Mouse (Mus musculus): ENCODE measurements around the gene Wdr83os.
"Not testable (repeated sequence)": the region's sequence is repeated elsewhere in the genome, so short reads cannot be mapped to it uniquely, and the experiment has no call there.

Wdr83os gene

DNA sequence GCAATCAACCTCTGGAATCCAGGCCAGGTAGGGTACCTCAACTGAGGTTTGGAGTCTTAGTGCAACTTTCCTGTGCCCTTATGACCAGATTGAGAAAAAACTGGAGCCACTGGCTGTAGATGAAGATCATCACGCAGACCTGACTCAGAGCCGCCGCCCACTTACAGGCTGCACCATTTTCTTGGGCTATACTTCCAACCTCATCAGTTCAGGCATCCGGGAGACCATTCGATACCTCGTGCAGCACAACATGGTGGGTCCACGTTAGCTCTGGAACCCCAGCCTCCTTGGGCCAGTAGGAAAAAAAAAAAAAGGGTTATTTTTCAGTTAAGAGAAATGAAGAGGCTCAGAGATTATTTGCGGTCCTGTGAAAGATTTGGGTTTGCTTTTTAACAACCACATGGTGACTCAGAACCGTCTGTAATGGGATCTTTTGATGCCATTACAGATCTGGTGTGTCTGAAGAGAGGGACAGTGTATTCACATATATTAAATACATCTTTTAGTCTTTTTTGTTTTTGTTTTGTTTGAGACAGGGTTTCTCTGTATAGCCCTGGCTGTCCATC is 8.1 kb upstream of the Wdr83os start:
- peak in 1 of 2 experiments; percentile 60 for DNase-seq (ENCODE audit: low spot score in 2 of 2)

DNA sequence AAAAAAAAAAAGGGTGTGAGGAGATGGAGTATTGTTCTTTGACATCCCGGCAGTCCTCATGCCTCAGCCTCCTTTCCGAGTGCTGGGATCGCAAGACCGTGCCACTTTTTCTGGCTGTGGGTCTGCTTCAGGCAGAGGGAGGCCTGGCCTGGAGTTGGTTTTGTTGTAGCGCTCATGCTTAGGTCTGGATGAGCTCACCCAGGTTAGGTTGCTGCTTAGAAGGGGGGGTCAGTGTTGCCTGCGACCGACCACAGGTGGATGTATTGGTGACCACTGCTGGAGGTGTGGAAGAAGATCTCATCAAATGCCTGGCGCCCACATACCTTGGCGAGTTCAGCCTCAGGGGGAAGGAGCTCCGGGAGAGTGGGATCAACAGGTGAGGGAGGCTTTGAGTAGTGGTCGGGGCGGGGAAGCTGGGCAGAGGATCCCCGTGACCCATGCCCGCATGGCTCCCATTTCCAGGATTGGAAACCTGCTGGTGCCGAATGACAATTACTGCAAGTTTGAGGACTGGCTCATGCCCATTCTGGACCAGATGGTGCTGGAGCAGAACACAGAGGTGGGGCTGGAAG is 7.4 kb upstream of the Wdr83os start:
- no peak for DNase-seq (ENCODE audit: low spot score in 2 of 2)

DNA sequence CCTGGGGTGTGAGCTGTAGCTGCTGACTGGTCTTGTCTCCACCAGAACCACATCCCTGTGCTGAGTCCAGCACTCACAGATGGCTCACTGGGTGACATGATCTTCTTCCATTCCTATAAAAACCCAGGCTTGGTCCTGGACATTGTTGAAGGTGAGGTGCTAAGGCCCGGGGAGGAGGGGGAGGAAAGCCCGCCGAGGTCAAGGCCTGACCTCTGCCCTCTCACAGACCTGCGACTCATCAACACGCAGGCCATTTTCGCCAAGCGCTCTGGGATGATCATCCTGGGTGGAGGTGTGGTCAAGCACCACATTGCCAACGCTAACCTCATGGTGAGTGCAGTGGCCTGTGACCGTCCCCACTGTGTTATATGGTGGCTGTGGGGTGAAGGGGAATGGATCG is 6.4 kb upstream of the Wdr83os start:
- no peak for DNase-seq (ENCODE audit: low spot score in 2 of 2)

DNA sequence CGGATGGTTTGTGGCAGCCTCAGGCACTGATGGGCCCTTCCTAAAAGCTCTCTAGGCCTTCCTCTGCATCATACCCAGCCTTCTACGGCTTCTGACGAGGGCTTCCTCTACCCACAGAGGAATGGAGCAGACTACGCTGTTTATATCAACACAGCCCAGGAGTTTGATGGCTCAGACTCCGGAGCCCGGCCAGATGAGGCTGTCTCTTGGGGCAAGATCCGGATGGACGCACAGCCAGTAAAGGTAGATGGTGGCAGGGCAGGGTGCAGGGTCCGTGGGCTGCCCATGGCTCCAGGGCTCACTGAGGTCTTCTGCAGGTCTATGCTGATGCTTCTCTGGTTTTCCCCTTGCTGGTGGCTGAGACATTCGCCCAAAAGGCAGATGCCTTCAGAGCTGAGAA is 5.9 kb upstream of the Wdr83os start:
- DNase-seq (ENCODE audit: low spot score in 2 of 2), result no peak

DNA sequence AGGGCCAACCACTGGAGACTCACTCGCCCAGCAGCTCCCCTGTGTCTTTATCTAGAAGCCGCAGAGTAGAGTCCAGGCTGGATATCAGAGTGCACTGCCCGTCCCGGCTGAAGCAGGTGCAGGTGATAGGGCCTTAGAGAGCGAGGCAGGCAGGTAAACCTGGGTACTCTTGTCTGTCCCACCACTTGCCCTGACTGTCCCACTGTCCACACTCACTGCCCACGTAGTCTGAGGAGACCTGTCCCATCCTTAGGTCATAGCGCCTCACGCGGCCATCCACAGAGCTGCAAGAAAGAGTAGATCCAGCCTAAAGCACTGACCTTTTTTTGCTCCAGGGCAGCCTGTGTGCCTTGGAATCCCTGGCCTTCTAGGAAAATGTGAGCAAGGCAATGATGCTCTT is 4.5 kb upstream of the Wdr83os start:
- DNase-seq (ENCODE audit: low spot score in 2 of 2), result peak in 1 of 2 experiments; percentile 38

DNA sequence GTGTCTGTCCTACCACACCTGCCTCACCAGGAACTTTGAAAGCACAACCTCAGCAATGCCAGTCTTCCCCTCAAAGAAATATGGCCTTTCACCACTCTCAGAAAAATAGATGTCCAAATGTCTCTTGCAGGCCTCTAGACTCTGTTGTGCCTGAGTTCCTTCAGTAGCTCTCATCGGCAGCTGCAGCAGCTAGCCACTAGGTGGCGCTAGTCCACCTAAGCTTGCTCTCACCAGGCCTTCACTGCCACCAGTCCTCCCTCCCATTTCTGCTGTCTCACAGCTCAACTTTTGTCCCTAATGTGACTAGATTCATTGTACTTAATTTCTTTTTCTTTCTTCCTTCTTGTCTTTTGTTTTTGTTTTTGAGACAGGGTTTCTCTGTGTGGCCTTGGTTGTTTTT is 3.5 kb upstream of the Wdr83os start:
- DNase-seq (ENCODE audit: low spot score in 2 of 2), result peak; percentile 83 to 84

DNA sequence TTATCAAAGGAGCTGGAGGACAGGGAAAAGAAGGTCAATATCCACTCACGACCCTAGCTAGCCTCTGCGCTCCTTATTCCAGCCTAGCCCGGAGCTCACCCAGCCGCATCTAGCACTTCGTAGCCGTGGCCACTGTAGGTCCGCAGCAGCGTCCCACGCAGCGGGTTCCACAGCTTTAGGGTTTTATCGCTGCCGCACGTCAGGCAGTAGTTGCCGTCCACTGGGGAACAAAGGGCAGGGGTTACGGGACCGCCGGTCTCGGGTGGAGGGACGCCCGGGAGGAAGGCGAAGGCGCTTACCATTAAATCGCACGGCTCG is 367 bp upstream of the Wdr83os start:
- DNase-seq (ENCODE audit: low spot score in 2 of 2), result no peak

DNA sequence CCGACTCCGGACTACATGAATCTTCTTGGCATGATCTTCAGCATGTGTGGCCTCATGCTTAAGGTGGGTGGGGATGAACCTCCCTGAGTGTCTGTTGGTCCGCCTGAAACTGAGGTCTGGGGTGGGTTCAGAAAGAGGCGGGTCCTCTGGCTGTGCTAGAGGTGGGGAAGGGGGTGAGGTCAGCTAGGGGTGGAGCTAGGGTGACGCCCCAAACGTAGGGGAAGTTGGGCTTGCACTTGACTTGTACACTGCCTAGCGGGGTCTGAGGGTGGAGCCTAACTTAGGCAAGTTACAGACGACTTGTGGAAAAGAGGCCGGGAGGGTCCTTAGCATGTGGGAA is 646 bp downstream of the Wdr83os start, which contains the start of gene Wdr83:
Wdr83 (minus strand) TSS at position 91 of the 340 bp plus-strand sequence.
- DNase-seq (ENCODE audit: low spot score in 2 of 2), result no peak

DNA sequence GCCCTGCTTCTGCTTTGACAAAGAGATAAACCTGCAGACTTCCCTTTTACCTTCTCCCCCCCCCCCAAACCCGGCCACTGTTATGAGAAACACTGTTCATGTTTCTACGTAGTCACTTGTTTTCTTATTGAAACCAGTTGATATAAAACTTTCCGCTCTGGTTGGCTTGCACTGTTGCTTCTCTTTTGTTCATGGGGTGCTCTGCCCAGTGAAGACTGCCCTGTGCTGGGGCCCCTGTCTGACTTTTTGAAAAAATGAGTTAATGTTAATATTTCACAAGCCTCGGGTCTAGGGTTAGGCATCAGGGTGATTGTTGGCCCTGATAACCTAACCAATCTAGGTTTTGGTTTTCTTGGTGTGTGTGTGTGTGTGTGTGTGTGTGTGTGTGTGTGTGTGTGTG is 1.6 kb downstream of the Wdr83os start:
- not testable (repeated sequence) for DNase-seq (ENCODE audit: low spot score in 2 of 2)

DNA sequence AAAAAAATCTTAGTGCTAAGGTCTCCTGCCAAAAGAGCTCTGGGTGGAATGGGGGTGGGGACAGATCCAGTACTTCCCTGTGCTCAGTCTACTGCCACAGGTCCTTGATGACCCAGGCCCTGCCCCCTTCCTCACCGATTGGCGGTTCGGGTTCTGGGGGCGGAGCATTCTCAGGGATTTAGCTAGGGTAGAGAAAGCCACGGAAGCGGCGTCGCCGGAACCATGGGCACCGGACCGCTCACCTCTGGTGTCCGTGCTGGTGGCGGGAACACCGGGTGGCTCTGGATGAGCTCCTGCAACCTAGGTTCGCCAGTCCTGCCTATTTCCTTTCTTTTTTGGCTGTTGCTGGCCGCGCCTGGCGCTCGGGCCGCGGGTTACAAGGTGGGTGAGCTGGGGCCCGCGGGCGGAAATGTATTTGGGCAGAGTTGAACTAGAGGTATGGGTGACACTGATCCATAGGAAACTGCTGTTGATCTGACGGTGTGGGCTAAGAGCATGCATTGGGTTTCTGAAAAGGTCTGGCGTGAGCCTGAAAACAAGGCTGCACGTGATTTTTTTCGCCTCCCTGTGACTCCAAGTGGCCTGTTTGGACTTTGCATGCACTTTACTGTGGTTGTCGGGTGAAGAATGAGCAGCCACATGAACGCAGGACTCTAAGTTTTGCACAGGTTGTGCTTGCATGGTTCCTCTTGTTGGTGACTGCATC is 2.7 kb downstream of the Wdr83os start, which contains the start of gene Man2b1:
Man2b1 (plus strand) TSS at position 163 of the 706 bp plus-strand sequence.
- peak; percentile 90 to 91 for DNase-seq (ENCODE audit: low spot score in 2 of 2)

DNA sequence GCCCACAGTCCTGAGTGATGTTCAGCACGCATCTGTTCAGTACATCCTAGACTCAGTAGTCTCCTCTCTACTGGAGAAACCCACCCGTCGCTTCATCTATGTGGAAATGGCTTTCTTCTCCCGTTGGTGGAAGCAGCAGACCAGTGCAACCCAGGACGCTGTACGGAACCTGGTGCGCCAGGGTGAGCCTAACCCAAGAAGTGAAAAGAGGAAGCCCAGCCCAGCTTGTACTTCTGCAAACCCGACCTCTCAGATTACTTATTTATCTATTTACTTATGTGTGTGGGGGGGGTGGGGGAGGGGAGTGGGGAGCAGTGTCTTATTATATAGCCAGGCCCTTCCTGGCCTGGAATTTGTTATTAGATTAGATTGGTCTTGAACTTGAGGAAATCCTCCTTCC is 4.1 kb downstream of the Wdr83os start:
- DNase-seq (ENCODE audit: low spot score in 2 of 2), result no peak

DNA sequence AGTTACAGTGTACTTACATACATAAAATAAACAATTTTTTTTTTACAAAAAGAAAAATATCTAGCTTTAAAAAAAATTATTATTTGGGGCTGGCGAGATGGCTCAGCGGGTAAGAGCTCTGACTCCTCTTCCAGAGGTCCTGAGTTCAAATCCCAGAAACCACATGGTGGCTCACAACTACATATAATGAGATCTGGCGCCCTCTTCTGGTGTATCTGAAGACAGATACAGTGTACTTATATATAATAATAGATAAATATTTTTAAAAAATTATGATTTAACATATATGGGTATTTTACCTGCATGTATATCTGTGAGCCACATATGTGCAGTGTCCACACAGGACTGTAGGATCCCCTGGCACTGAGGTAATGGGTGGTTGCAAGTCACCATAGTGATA is 5.7 kb downstream of the Wdr83os start:
- no peak for DNase-seq (ENCODE audit: low spot score in 2 of 2)

DNA sequence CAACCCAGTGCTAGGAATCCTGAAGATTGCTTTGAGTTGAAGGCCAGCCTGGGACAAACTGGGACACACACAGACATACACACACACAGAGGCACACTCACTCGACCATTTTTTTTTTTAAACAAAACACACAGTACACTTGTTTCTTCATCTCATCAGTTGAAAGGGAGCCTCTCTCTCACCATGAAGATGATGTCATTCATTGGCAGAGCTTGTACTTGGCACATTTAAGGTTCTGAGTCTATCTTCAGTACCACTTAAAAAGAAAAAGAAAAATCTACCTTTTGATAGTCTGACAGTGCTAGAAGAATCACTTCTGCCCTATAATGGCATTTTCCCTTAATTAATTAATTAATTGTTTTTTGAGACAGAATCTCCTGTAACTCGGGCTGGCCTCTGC is 8.2 kb downstream of the Wdr83os start:
- DNase-seq (ENCODE audit: low spot score in 2 of 2), result no peak

DNA sequence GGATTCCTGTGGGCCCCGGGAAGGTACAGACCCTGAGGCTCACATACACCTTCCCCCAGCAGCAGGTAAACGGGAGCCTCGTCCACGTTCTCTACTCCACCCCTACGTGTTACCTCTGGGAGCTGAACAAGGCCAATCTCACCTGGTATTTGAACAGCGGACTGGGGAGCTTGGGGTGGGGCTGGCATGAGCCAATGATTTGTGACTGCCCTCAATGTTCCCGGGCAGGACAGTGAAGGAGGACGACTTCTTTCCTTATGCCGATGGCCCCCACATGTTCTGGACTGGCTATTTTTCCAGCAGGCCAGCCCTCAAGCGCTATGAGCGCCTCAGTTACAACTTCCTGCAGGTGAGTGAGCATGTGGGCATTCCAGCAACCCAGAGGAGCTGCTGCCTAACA is 10.3 kb downstream of the Wdr83os start:
- no peak for DNase-seq (ENCODE audit: low spot score in 2 of 2)

DNA sequence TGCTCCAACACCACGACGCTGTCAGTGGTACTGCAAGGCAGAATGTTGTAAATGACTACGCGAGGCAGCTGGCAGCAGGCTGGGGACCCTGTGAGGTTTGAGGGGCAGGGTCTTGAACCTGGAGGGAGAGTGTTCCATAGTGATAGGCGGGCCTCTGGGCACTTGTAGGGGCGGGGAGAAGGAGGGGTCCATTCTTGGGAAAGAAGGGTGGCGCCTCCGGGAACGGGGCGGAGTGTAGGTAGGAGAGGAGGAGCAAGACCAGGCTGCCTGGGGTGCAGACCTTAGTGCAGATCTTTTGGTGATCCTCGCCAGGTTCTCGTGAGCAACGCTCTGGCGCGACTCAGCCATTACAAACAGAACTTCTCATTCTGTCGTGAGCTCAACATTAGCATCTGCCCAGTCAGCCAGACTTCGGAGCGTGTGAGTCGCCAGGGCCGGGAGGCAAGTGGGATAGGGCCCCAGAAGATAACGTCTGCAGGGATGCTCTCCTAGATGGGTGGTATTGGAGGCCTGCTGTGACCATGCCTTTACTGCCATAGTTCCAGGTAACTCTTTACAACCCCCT is 11.1 kb downstream of the Wdr83os start:
- DNase-seq (ENCODE audit: low spot score in 2 of 2), result no peak

DNA sequence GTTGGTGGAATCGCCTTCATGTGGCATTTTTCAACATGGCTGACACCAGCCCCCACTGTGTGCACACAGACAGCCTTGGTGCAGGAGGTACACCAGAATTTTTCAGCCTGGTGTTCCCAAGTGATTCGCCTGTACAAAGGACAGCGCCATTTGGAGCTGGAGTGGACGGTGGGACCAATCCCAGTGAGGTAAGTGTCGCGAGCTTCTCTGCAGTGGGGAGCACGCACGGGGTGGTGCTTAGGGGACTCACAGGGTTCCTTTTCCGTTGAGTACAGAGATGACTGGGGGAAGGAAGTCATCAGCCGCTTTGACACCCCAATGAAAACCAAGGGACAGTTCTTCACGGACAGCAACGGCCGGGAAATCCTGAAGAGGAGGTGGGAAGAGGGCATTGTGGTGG is 14.5 kb downstream of the Wdr83os start:
- DNase-seq (ENCODE audit: low spot score in 2 of 2), result no peak

DNA sequence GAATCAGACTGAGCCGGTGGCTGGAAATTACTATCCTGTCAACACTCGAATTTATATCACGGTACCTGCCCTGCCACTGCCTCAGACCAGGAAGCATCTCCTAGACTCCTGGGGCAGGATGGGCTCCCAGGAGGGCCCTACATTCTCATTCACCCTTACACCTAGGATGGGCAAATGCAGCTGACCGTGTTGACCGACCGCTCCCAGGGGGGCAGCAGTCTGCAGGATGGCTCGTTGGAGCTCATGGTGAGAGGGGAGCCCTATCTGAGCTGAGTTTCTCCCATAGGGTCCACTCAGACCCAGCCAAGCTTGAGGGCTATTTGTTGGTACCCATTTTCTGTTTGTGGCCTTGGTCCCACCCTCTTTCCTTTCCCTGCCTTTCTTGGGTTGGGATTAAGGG is 15.0 kb downstream of the Wdr83os start:
- DNase-seq (ENCODE audit: low spot score in 2 of 2), result no peak

DNA sequence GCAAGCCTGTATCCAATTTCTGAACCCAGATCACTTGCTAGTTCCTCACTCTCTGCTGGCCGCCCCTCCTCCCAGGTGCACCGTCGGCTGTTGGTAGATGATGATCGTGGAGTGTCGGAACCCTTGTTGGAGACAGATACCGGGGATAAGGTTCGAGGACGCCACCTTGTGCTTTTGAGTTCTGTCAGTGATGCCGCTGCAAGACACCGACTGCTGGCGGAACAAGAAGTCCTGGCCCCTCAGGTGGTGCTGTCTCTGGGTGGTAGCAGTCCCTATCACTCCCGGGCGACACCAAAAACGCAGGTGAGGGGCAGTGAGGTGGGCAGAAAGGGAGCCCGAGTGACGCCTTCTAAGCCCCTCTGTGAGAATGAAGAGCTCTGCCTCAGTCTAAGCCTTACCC is 15.7 kb downstream of the Wdr83os start:
- no peak for DNase-seq (ENCODE audit: low spot score in 2 of 2)

DNA sequence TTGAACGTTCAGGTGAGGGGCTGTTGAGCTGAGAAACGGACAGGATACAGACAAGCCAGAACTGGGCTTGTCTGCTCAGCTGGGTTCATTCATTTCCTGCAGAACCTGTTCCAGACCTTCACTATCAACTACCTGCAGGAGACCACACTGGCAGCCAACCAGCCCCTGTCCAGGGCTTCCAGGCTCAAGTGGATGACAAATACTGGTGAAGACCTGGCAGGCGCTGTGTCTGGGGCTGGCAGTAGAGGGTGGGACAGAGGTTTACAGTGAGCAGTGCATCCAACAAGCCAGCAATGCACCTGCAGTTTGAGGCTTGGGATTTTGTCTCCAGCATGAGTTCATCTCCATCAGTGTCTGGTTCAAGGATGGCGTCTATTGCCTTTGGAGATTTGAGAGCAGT is 16.3 kb downstream of the Wdr83os start:
- DNase-seq (ENCODE audit: low spot score in 2 of 2), result no peak

DNA sequence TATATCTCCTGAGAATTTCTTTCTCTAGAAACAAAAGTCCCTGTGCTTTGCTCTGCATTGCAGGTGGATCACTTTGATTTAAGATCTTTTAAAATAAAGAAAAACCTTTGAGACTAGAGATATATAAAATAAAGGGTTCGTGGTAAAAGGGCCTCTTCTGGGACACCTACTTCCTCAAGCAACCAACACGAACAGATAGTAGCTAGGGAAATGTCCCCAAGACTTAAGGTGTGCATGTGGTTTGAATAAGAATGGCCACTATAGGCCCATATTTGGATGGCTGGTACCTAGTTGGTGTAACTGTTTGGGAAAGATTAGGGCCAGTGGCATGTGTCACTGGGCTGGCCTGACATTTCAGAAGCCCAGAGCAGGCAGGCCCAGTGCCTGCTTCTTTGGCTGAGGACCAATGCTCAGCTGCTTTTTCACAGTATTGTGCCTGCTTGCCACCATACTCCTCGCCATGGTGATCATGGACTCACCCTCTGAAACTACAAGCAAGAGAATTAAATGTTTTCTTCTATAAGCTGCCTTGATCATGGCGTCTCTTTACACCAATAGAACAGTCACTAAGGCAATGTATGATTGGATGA is 19.6 kb downstream of the Wdr83os start:
- no peak for DNase-seq (ENCODE audit: low spot score in 2 of 2)

DNA sequence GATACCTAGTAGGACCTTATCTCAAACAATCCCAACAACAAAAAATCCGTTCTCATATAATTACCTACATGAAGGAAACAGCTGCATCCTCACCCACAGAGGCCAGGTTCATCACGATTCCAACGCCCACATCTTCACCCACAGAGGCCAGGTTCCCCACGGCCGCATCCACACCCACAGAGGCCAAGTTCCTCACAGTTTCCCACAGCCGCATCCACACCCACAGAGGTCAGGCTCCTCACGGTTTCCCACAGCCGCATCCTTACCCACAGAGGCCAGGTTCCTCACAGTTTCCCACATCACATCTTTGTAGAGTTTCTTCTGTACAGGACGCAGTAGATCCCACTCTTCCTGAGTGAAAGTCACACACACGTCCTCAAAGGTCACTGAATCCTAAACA is 32.7 kb downstream of the Wdr83os start:
- DNase-seq (ENCODE audit: low spot score in 2 of 2), result no peak

DNA sequence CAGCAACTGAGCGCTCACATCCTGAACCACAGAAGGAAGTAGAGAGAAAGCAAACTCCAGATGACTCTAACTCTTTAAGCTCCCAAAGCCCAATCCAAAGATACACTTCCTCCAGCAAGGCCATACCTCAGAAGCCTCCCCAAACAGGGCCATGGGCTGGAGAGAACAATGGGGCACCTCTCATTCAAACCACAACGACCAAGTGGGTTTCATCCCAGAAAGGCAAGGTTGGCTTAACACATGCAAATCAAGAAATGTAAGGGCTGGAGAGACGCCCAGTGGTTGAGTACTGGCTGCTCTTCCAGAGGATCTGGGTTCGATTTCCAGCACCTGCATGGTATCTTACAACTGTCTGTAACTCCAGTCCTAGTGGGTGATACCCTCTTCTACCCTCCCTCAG is 35.0 kb downstream of the Wdr83os start:
- DNase-seq (ENCODE audit: low spot score in 2 of 2), result no peak

DNA sequence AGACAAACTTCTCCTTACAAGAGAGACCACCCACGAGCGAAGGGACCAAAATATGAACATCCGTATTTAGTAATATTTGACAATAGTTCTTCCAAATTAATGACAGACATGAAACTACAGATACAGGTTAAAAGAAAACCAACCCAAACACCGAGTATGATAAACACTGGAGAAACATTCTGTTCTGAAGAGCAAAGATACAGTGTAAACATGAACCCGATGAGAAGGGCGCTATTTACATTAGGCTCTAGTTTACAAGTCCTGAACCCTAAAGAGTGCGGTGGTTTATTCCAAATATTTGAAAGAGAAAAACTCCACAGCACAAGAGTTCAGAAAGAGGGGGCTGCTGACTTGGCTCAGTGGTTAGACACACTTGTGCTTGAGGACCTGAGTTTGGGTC is 36.4 kb downstream of the Wdr83os start:
- no peak for DNase-seq (ENCODE audit: low spot score in 2 of 2)
